Mouse (Mus musculus) MEL (cell line): Measurements from ENCODE around the gene Glis1. TPM values are rescaled to one million over a fixed set of nuclear protein-coding genes. Genes with fewer than 3 reads are reported as not detected.

Experiments used
- DNase-seq: peaks from one replicate; pipeline ENCODE4 v3.0.0; 2011; ENCODE audit warnings: low read depth, low spot score
- H3K27ac ChIP-seq: 2 replicates; pipeline ENCODE4 v1.5.1; 2012; ENCODE audit warnings: low read depth, mild to moderate bottlenecking, control low read depth, low read length, moderate library complexity; ENCODE audit not compliant: control insufficient read depth
- H3K27me3 ChIP-seq, 2 experiments: fragments of 150-350 bp in 1 of 2; sonication (generic) in 1 of 2; 2 replicates each; pipeline ENCODE4 v1.6.1; 2012; ENCODE audit warnings: low read length in 2 of 2, mild to moderate bottlenecking in 2 of 2, improper control_type of control experiment in 1 of 2, moderate library complexity in 1 of 2; ENCODE audit not compliant: insufficient read depth in 2 of 2, control insufficient read depth in 1 of 2
- H3K36me3 ChIP-seq, 2 experiments: 2 replicates each; pipeline ENCODE4 v1.6.1; 2012 to 2014; ENCODE audit warnings: low read length in 2 of 2, improper control_type of control experiment in 1 of 2, inconsistent platforms in 1 of 2, mild to moderate bottlenecking in 1 of 2; ENCODE audit not compliant: insufficient read depth in 2 of 2, control insufficient read depth in 1 of 2
- H3K4me1 ChIP-seq, 2 experiments: fragments of 150-350 bp in 1 of 2; sonication (generic) in 1 of 2; 2 replicates each; pipeline ENCODE4 v1.6.1; 2012; ENCODE audit warnings: low read length in 2 of 2, improper control_type of control experiment in 1 of 2, mild to moderate bottlenecking in 1 of 2; ENCODE audit not compliant: insufficient read depth in 2 of 2, control insufficient read depth in 1 of 2
- H3K4me3 ChIP-seq, 2 experiments: fragments of 150-350 bp in 1 of 2; sonication (generic) in 1 of 2; 2 replicates each; pipeline ENCODE4 v1.5.1; 2012; ENCODE audit warnings: low read depth in 2 of 2, low read length in 2 of 2, mild to moderate bottlenecking in 2 of 2, moderate library complexity in 2 of 2, control low read depth in 1 of 2, improper control_type of control experiment in 1 of 2; ENCODE audit not compliant: control insufficient read depth in 1 of 2, insufficient read depth in 1 of 2
- H3K79me2 ChIP-seq: 2 replicates; pipeline ENCODE4 v1.6.1; 2012; ENCODE audit warnings: mild to moderate bottlenecking, low read length, moderate library complexity; ENCODE audit not compliant: control insufficient read depth, poor library complexity, insufficient read depth
- H3K9ac ChIP-seq: 2 replicates; pipeline ENCODE4 v1.6.1; 2012; ENCODE audit warnings: low read depth, mild to moderate bottlenecking, control low read depth, low read length, moderate library complexity; ENCODE audit not compliant: control insufficient read depth, poor library complexity, severe bottlenecking
- H3K9me3 ChIP-seq: fragments of 150-350 bp; sonication (generic); replicated peaks from 2 replicates; pipeline ENCODE4 v1.6.1; 2012; ENCODE audit warnings: mild to moderate bottlenecking, low read length, improper control_type of control experiment, moderate library complexity; ENCODE audit not compliant: insufficient read depth
- CHD1 ChIP-seq: IDR thresholded peaks from 2 replicates; pipeline ENCODE4 v1.6.1; 2012; ENCODE audit warnings: low read depth, mild to moderate bottlenecking, inconsistent platforms, low read length, improper control_type of control experiment
- ETS1 ChIP-seq: IDR thresholded peaks from 2 replicates; pipeline ENCODE4 v1.6.1; 2012; ENCODE audit warnings: low read depth, mild to moderate bottlenecking, inconsistent platforms, low read length, improper control_type of control experiment, moderate library complexity
- MXI1 ChIP-seq: IDR thresholded peaks from 2 replicates; pipeline ENCODE4 v1.6.1; 2011; ENCODE audit warnings: mild to moderate bottlenecking, low read depth, low read length, improper control_type of control experiment
- NELFE ChIP-seq: IDR thresholded peaks from 2 replicates; pipeline ENCODE4 v1.6.1; 2011; ENCODE audit warnings: low read depth, low read length, improper control_type of control experiment
- POLR2AphosphoS2 ChIP-seq: IDR thresholded peaks from 2 replicates; pipeline ENCODE4 v1.6.1; 2011; ENCODE audit warnings: low read length, improper control_type of control experiment
- ZC3H11A ChIP-seq: IDR thresholded peaks from 2 replicates; pipeline ENCODE4 v1.6.1; 2012; ENCODE audit warnings: low read depth, mild to moderate bottlenecking, inconsistent platforms, low read length, improper control_type of control experiment
- ZNF384 ChIP-seq: IDR thresholded peaks from 2 replicates; pipeline ENCODE4 v1.6.1; 2012; ENCODE audit warnings: low read depth, mild to moderate bottlenecking, inconsistent platforms, low read length, improper control_type of control experiment
- polyA plus RNA-seq, 2 experiments: library from polyadenylated mRNA; stranded (reverse) in 1 of 2; unstranded in 1 of 2; fragments of >175 nt in 1 of 2; fragments of >200 nt in 1 of 2; gene quantifications; 2 replicates each; pipeline versions ENCODE4 v1.2.1 to v1.2.4; 2012; ENCODE audit warnings: low replicate concordance in 2 of 2, low read depth in 1 of 2; ENCODE audit not compliant: insufficient read length in 2 of 2, insufficient read depth in 1 of 2, missing spikeins in 1 of 2
- total RNA-seq: library from RNA; depleted of rRNA; stranded (reverse); fragments of 300-350 nt; gene quantifications from 2 replicates; pipeline ENCODE4 v1.2.3, GENCODE M21; 2012

Glis1 gene
- total and polyA plus RNA-seq, 3 experiments, result 0.46 to 0.93 TPM; not detected in 1

- H3K9ac ChIP-seq, result no peak overlapping the region
- no peak overlapping the region for H3K4me3 ChIP-seq
- H3K79me2 ChIP-seq, result no peaks in the 10 kb centered on the region
- H3K9me3 ChIP-seq, result no peaks in the 10 kb centered on the region
- H3K36me3 ChIP-seq, result peaks cover 0 to 15% of the 10 kb centered on the region in 2 experiments; a peak in 2 of 4 replicates
- no peaks in the 10 kb centered on the region for H3K27me3 ChIP-seq
- DNase-seq, result no peak
- TF ChIP-seq CHD1, result no peak
- H3K4me1 ChIP-seq, result peaks cover 3 to 25% of the 10 kb centered on the region in 2 experiments; a peak in 3 of 4 replicates
- H3K27ac ChIP-seq, result no peak overlapping the region
Measured at GRCm38 (mm10) chr4:107609775-107610174, 175.4 kb downstream of the Glis1 start.

DNA sequence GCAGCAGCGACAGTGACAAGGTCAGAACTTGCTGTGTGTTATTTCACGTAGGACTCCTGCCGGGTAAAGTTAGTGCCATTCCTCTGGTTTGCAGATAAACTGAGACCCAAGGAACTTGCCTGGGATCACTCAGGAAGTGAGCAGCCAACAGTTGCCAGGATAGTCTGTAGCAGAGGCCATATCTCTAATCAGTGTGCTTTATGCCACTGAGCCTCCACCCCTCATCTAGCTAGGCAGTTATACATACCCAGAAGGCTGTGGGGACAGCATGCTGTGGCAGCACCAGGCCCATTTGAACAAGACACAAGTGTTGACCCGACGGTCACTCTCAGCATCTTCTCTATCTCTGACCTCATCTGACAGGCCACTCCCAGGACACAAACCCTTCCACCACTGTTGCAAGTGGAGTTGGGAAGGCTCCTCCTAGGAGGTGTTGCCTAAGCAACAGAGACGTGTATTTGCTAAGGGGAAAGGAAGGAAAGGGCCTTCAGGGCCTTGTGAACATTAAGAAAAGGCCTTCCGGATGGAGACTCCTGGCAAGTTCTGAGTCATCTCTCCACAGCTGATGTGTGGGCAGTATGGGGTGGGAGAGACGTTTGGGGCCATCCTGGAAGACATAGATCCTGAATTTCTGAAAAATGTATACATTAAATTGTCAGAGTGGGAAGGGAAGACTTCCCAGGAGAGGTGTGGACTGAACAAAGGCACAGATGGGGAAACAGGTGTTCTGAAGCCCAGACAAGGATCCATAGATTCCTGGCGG is 177.7 kb downstream of the Glis1 start:
- DNase-seq, result peak; percentile 25
- Histone ChIP-seq H3K4me1 (peaks cover 0 to 8% of the 10 kb centered on the region in 2 experiments; a peak in 2 of 4 replicates), H3K9ac (no peak overlapping the region), H3K4me3 (no peak overlapping the region), H3K27ac (no peak overlapping the region), H3K27me3 (no peaks in the 10 kb centered on the region), H3K79me2 (no peaks in the 10 kb centered on the region), H3K36me3 (peaks cover 0 to 3% of the 10 kb centered on the region in 2 experiments; a peak in 2 of 4 replicates), H3K9me3 (no peaks in the 10 kb centered on the region)
- no peak for TF ChIP-seq CHD1
- no peak for TF ChIP-seq MXI1
- TF ChIP-seq POLR2AphosphoS2, result no peak
- no peak for TF ChIP-seq ZNF384

- no peak overlapping the region for H3K4me3 ChIP-seq
- TF ChIP-seq ZC3H11A (no peak), ETS1 (no peak), POLR2AphosphoS2 (no peak), NELFE (no peak)
- no peak overlapping the region for H3K27ac ChIP-seq
Measured at GRCm38 (mm10) chr4:107617596-107618230, 183.3 kb downstream of the Glis1 start.

More at GRCm38 (mm10) chr4:107617596-107618230, 183.3 kb downstream of the Glis1 start:
- H3K36me3 ChIP-seq, result no peaks in the 10 kb centered on the region
- H3K4me1 ChIP-seq, result no peaks in the 10 kb centered on the region
- no peak for DNase-seq
- H3K9me3 ChIP-seq, result no peaks in the 10 kb centered on the region
- no peaks in the 10 kb centered on the region for H3K27me3 ChIP-seq
- no peaks in the 10 kb centered on the region for H3K79me2 ChIP-seq
- H3K9ac ChIP-seq, result no peak overlapping the region
